In the genomic region with DNA sequence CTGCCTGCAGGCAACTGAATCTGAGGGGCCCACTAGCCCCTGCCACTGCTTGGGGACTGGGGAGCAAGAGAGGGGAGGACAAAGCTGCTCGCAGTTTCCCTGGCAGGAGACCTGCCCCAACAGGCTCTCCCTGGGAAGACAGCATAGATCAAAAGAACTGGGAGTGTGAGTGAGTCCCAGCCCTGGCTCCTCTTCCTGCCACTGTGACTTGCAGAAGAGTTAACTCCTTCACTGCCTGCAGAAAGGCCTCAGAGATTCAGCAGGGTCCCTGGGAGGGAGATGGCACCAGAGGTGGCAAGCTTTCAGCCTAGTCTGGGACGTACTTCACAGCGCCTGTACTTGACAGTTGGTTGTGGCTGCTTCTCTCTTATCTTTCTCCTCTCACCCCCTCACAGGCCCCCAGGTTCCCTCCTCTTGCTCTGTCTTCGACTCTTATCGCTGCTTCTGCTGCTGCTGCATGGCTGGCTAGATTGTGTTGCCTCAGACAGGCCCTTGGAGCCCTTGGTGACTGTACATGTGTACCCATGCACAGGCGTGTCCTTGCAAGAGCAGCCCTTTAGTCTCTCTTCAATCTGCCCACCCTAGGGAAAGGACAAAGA, we compare ENCODE assay signal across 8 mouse cellular contexts. TPM values are rescaled to one million over a fixed set of nuclear protein-coding genes. Genes with fewer than 3 reads are reported as not detected.
DNase-seq lines count a peak whose midpoint lies in the region; ATAC-seq and TF ChIP-seq lines count a peak whose summit lies in the region.

No protein-coding gene starts in this region.

- no peaks in the 10 kb centered on the region for H3K4me1 ChIP-seq in kidney, postnatal 0 days (replicated peaks; ENCODE audit: insufficient read depth, low read length)
- peaks cover 20% of the 10 kb centered on the region for H3K4me1 ChIP-seq in intestine, embryonic 16.5 days (ENCODE audit: control insufficient read depth, insufficient read depth, low read length)

- DNase-seq in kidney, postnatal 0 days (ENCODE audit: low spot score), result peak; percentile 73
- no peak for DNase-seq in kidney, adult 8-10 months
- peak; percentile 59 for DNase-seq in embryo, embryonic 10.5 days (ENCODE audit: low spot score)
- DNase-seq in retina, postnatal 1 day, result peak; percentile 46
- DNase-seq in testis, postnatal 10 days (ENCODE audit: low spot score), result no peak
- no peak for DNase-seq in frontal cortex, adult 2 months (ENCODE audit: extremely low spot score in 1 of 2, low spot score in 1 of 2)

- ATAC-seq in kidney, postnatal 0 days (replicated peaks; ENCODE audit: low FRiP score, low read depth), result peak; percentile 68; the same call in 1 of the 2 replicates
- peak; percentile 90 for ATAC-seq in intestine, embryonic 16.5 days
- ATAC-seq in activated CD4-positive, CD25-positive, alpha-beta regulatory T cell, adult 4 months, result no peak

- H3K4me3 ChIP-seq in kidney, postnatal 0 days (replicated peaks; ENCODE audit: low read depth, low read length), result no peak overlapping the region
- H3K4me3 ChIP-seq in intestine, embryonic 16.5 days (ENCODE audit: low read length), result no peak overlapping the region

- H3K36me3 ChIP-seq in kidney, postnatal 0 days (ENCODE audit: insufficient read depth, low read length), result no peaks in the 10 kb centered on the region
- H3K36me3 ChIP-seq in intestine, embryonic 16.5 days (ENCODE audit: control insufficient read depth, insufficient read depth, low read length), result no peaks in the 10 kb centered on the region

- 22% methylated on average over 6 of the region's 6 CpGs for WGBS in kidney, postnatal 0 days
- WGBS in intestine, embryonic 16.5 days, result 22% methylated on average over 6 of the region's 6 CpGs

- no peaks in the 10 kb centered on the region for H3K27me3 ChIP-seq in kidney, postnatal 0 days (ENCODE audit: insufficient read depth, low read length)
- no peaks in the 10 kb centered on the region for H3K27me3 ChIP-seq in intestine, embryonic 16.5 days (replicated peaks; ENCODE audit: control insufficient read depth, insufficient read depth, low read length)

- no peak overlapping the region for H3K27ac ChIP-seq in kidney, postnatal 0 days
- peak overlapping the region; percentile 75 for H3K27ac ChIP-seq in intestine, embryonic 16.5 days (ENCODE audit: low read length)

- H3K9me3 ChIP-seq in kidney, postnatal 0 days (replicated peaks; ENCODE audit: low read length), result no peaks in the 10 kb centered on the region
- no peaks in the 10 kb centered on the region for H3K9me3 ChIP-seq in intestine, embryonic 16.5 days (ENCODE audit: control insufficient read depth, low read length)

- TF ChIP-seq CTCF in kidney, postnatal 0 days (IDR thresholded peaks at IDR 0.05; ENCODE audit: low read depth), result no peak

- H3K9ac ChIP-seq in kidney, postnatal 0 days (ENCODE audit: low read depth, low read length), result no peak overlapping the region
- peak overlapping the region; percentile 50 for H3K9ac ChIP-seq in intestine, embryonic 16.5 days (ENCODE audit: low read depth, low read length)

- H3K4me2 ChIP-seq in kidney, postnatal 0 days (ENCODE audit: low read length), result no peak overlapping the region
- H3K4me2 ChIP-seq in intestine, embryonic 16.5 days (ENCODE audit: low read depth, low read length), result peak overlapping the region; percentile 14; the same call in 1 of the 2 replicates

RNA-seq across cellular contexts. Expression of a gene that starts 11.3 kb away (rescaled TPM):
- 165 and 171 TPM in 2 replicates for polyA plus RNA-seq in kidney, postnatal 0 days (2015; fragmentation: Nextera tagmentation; extraction: Ambion mirVana)
- 108 and 111 TPM in 2 replicates for polyA plus RNA-seq in intestine, embryonic 16.5 days (2015; fragmentation: Nextera tagmentation; extraction: Ambion mirVana)
- 100 to 1,000 TPM; 373 to 410 TPM for polyA plus RNA-seq in activated CD4-positive, CD25-positive, alpha-beta regulatory T cell, adult 4 months (2017; shearing (Covaris generic))
- 146 and 148 TPM in 2 replicates for polyA plus RNA-seq in frontal cortex, adult 2 months (2012; rRNA removed)

RNA-seq across cellular contexts. Expression of a gene that starts 34.3 kb away (rescaled TPM):
- polyA plus RNA-seq in kidney, postnatal 0 days (2015; fragmentation: Nextera tagmentation; extraction: Ambion mirVana), result 1.9 and 2.5 TPM in 2 replicates
- 0.83 and 1.2 TPM in 2 replicates for polyA plus RNA-seq in intestine, embryonic 16.5 days (2015; fragmentation: Nextera tagmentation; extraction: Ambion mirVana)
- 1 to 10 TPM; 1.6 to 2.4 TPM for polyA plus RNA-seq in activated CD4-positive, CD25-positive, alpha-beta regulatory T cell, adult 4 months (2017; shearing (Covaris generic))
- polyA plus RNA-seq in frontal cortex, adult 2 months (2012; rRNA removed), result 294 and 326 TPM in 2 replicates

Comparison
In these comparisons a context has a peak if more than half of its experiments do, and no peak if none do; other contexts are left out.
1. DNase-seq: peak in kidney, postnatal 0 days (single experiment), embryo, embryonic 10.5 days (single experiment) and retina, postnatal 1 day (single experiment); none in kidney, adult 8-10 months (0 of 2), testis, postnatal 10 days (single experiment) and frontal cortex, adult 2 months (0 of 2).
2. RNA of a gene that starts 34.3 kb away (polyA plus RNA-seq): 294 to 326 TPM in frontal cortex, adult 2 months; 1.6 to 2.4 TPM in activated CD4-positive, CD25-positive, alpha-beta regulatory T cell, adult 4 months, 1.9 to 2.5 TPM in kidney, postnatal 0 days and 0.83 to 1.2 TPM in intestine, embryonic 16.5 days; every median in the first group is over 10 times any median in the second.